ENCODE assay signal across 8 mouse cellular contexts in genomic region chr3:153806077-153806772, GRCm38 (mm10). TPM values are rescaled to one million over a fixed set of nuclear protein-coding genes. Genes with fewer than 3 reads are reported as not detected.
DNase-seq lines count a peak whose midpoint lies in the region; ATAC-seq lines count a peak whose summit lies in the region.

No protein-coding gene starts in this region.

- no peaks in the 10 kb centered on the region for H3K36me3 ChIP-seq in embryonic facial prominence, embryonic 12.5 days
- H3K36me3 ChIP-seq in midbrain, embryonic 12.5 days, result no peaks in the 10 kb centered on the region

- H3K4me3 ChIP-seq in embryonic facial prominence, embryonic 12.5 days, result no peak overlapping the region
- H3K4me3 ChIP-seq in midbrain, embryonic 12.5 days, result no peak overlapping the region

- intact Hi-C loops in left cerebral cortex, postnatal 36 days (cut with DNase I), result loop anchor here (2.0 kb wide), 1 partner anchor 147 kb away; no protein-coding TSS in a partner anchor

- no peaks in the 10 kb centered on the region for H3K9me3 ChIP-seq in embryonic facial prominence, embryonic 12.5 days
- no peaks in the 10 kb centered on the region for H3K9me3 ChIP-seq in midbrain, embryonic 12.5 days

- DNase-seq in 3T3-L1 (ENCODE audit: low read depth, low spot score), result peak; percentile 64
- DNase-seq in adrenal gland, postnatal 25 days, result peak; percentile 91
- peak; percentile 74 to 81 for DNase-seq in heart, adult 18-20 months
- peak; percentile 92 for DNase-seq in kidney, adult 11 months
- peak; percentile 88 to 92 for DNase-seq in left cerebral cortex, postnatal 36 days (ENCODE audit: low spot score in 2 of 2)
- peak; percentile 65 for DNase-seq in spleen, adult 12 weeks (ENCODE audit: low spot score)

- H3K4me1 ChIP-seq in embryonic facial prominence, embryonic 12.5 days, result peaks cover 32% of the 10 kb centered on the region
- H3K4me1 ChIP-seq in midbrain, embryonic 12.5 days, result peaks cover 5% of the 10 kb centered on the region

- 36% methylated on average over 14 of the region's 14 CpGs for WGBS in embryonic facial prominence, embryonic 12.5 days
- WGBS in midbrain, embryonic 12.5 days, result 32% methylated on average over 14 of the region's 14 CpGs

- 0 out of 2 replicates have a peak overlapping the region, but pooled peaks have one; percentile 9 for H3K4me2 ChIP-seq in embryonic facial prominence, embryonic 12.5 days (replicated peaks)
- 0 out of 2 replicates have a peak overlapping the region, but pooled peaks have one; percentile 4 for H3K4me2 ChIP-seq in midbrain, embryonic 12.5 days (replicated peaks)

- no peak overlapping the region for H3K27ac ChIP-seq in embryonic facial prominence, embryonic 12.5 days
- no peak overlapping the region for H3K27ac ChIP-seq in midbrain, embryonic 12.5 days (replicated peaks)

- H3K9ac ChIP-seq in embryonic facial prominence, embryonic 12.5 days, result no peak overlapping the region; the same call in 1 of the 2 replicates
- H3K9ac ChIP-seq in midbrain, embryonic 12.5 days (replicated peaks), result no peak overlapping the region

- no peaks in the 10 kb centered on the region for H3K27me3 ChIP-seq in embryonic facial prominence, embryonic 12.5 days
- peaks cover 4% of the 10 kb centered on the region; the same call in 1 of the 2 replicates for H3K27me3 ChIP-seq in midbrain, embryonic 12.5 days

- peak; percentile 63 for ATAC-seq in embryonic facial prominence, embryonic 12.5 days (ENCODE audit: insufficient number of reproducible peaks, insufficient read depth, low FRiP score, low TSS enrichment)
- peak; percentile 93 for ATAC-seq in midbrain, embryonic 12.5 days (ENCODE audit: low FRiP score, low read depth)

RNA-seq across cellular contexts. Expression of gene Asb17, which starts 37.8 kb away (rescaled TPM):
- not detected in 2 replicates for total RNA-seq in adrenal gland, postnatal 25 days (2021)
- polyA plus RNA-seq in embryonic facial prominence, embryonic 12.5 days (2016; fragmentation: Nextera tagmentation; extraction: Ambion mirVana), result 0.13 and 0.14 TPM in 2 replicates
- total RNA-seq in heart, adult 18-20 months (2021), result not detected
- total RNA-seq in left cerebral cortex, postnatal 36 days (2021), result not detected
- polyA plus RNA-seq in midbrain, embryonic 12.5 days (2016; fragmentation: Nextera tagmentation; extraction: Ambion mirVana), result 0.06 TPM in 1 of 2 replicates, not detected in the other
